8 mouse cellular contexts compared by ENCODE assay signal in genomic region chr7:60391011-60391863, GRCm38 (mm10).
A peak's percentile ranks its signal among the peaks of the same experiment; 100 is the strongest.
DNase-seq lines count a peak whose midpoint lies in the region; ATAC-seq and TF ChIP-seq lines count a peak whose summit lies in the region.
"Not testable (repeated sequence)": the region's sequence is repeated elsewhere in the genome, so short reads cannot be mapped to it uniquely, and the experiment has no call there.

No protein-coding gene starts in this region.

- H3K36me3 ChIP-seq in hindbrain, embryonic 10.5 days; liver, embryonic 11.5 days (ENCODE audit: control insufficient read depth, insufficient read depth, low read length); midbrain, postnatal 0 days (ENCODE audit: insufficient read depth, low read length); stomach, embryonic 15.5 days: not testable (repeated sequence)

- not testable (repeated sequence) for H3K9me3 ChIP-seq in hindbrain, embryonic 10.5 days; liver, embryonic 11.5 days (ENCODE audit: control insufficient read depth, low read length); midbrain, postnatal 0 days (ENCODE audit: low read length); stomach, embryonic 15.5 days

- peak; percentile 83 for ATAC-seq in liver, embryonic 11.5 days (replicated peaks; ENCODE audit: low FRiP score)
- peak; percentile 88 for ATAC-seq in midbrain, postnatal 0 days (ENCODE audit: low FRiP score)
- peak; percentile 88 for ATAC-seq in stomach, embryonic 15.5 days (ENCODE audit: insufficient read depth, low FRiP score, low read depth)

- TF ChIP-seq CTCF in midbrain, postnatal 0 days (IDR thresholded peaks at IDR 0.05), result not testable (repeated sequence)

- 15% methylated on average over 33 of the region's 33 CpGs for WGBS in hindbrain, embryonic 10.5 days
- WGBS in liver, embryonic 11.5 days, result 6% methylated on average over 33 of the region's 33 CpGs
- 14% methylated on average over 33 of the region's 33 CpGs for WGBS in midbrain, postnatal 0 days
- WGBS in stomach, embryonic 15.5 days, result 11% methylated on average over 33 of the region's 33 CpGs

- peak overlapping the region; percentile 49 for H3K4me3 ChIP-seq in hindbrain, embryonic 10.5 days
- peak overlapping the region; percentile 40 for H3K4me3 ChIP-seq in liver, embryonic 11.5 days (ENCODE audit: low read depth, low read length)
- H3K4me3 ChIP-seq in midbrain, postnatal 0 days (ENCODE audit: low read depth, low read length), result peak overlapping the region; percentile 32
- peak overlapping the region; percentile 36 for H3K4me3 ChIP-seq in stomach, embryonic 15.5 days (replicated peaks)

- H3K27me3 ChIP-seq in hindbrain, embryonic 10.5 days (ENCODE audit: insufficient read depth, poor library complexity, severe bottlenecking); liver, embryonic 11.5 days (replicated peaks; ENCODE audit: control insufficient read depth, insufficient read depth, low read length); midbrain, postnatal 0 days (ENCODE audit: insufficient read depth, low read length); stomach, embryonic 15.5 days (replicated peaks): not testable (repeated sequence)

- H3K27ac ChIP-seq in hindbrain, embryonic 10.5 days, result peak overlapping the region; percentile 78
- not testable (repeated sequence) for H3K27ac ChIP-seq in liver, embryonic 11.5 days (ENCODE audit: low read depth, low read length); stomach, embryonic 15.5 days
- peak overlapping the region; percentile 59; the same call in 1 of the 2 replicates for H3K27ac ChIP-seq in midbrain, postnatal 0 days (ENCODE audit: low read depth, low read length)

- DNase-seq in ZHBTc4 (ENCODE audit: low read depth, low spot score), result peak; percentile 57
- peak; percentile 67 to 70 for DNase-seq in cerebellum, postnatal 14 days
- DNase-seq in forelimb bud, embryonic 11.5 days (ENCODE audit: low read depth, low spot score), result peak; percentile 54
- peak; percentile 80 for DNase-seq in hindbrain, embryonic 10.5 days (ENCODE audit: low spot score)
- peak; percentile 46 for DNase-seq in layer of hippocampus, adult 11-12 months (ENCODE audit: low spot score)
- DNase-seq in liver, embryonic 11.5 days (ENCODE audit: low spot score), result peak; percentile 64
- peak; percentile 88 for DNase-seq in midbrain, postnatal 0 days (ENCODE audit: low spot score)

- not testable (repeated sequence) for H3K9ac ChIP-seq in liver, embryonic 11.5 days (ENCODE audit: low read depth, low read length); midbrain, postnatal 0 days (replicated peaks; ENCODE audit: low read length, poor library complexity, severe bottlenecking); stomach, embryonic 15.5 days

- peak overlapping the region; percentile 54 for H3K4me2 ChIP-seq in liver, embryonic 11.5 days
- H3K4me2 ChIP-seq in midbrain, postnatal 0 days (ENCODE audit: low read depth, low read length, poor library complexity, severe bottlenecking), result 0 out of 2 replicates have a peak overlapping the region, but pooled peaks have one; percentile 18
- peak overlapping the region; percentile 46 for H3K4me2 ChIP-seq in stomach, embryonic 15.5 days

- H3K4me1 ChIP-seq in hindbrain, embryonic 10.5 days (replicated peaks); liver, embryonic 11.5 days (replicated peaks; ENCODE audit: control insufficient read depth, insufficient read depth, low read length); midbrain, postnatal 0 days (ENCODE audit: insufficient read depth, low read length); stomach, embryonic 15.5 days: not testable (repeated sequence)
